Comparison of ENCODE assay signal across 13 mouse cellular contexts in genomic region chr17:31435934-31436813, GRCm38 (mm10). TPM values are rescaled to one million over a fixed set of nuclear protein-coding genes. Genes with fewer than 3 reads are reported as not detected.
DNase-seq lines count a peak whose midpoint lies in the region; ATAC-seq and TF ChIP-seq lines count a peak whose summit lies in the region.
"Had no signal": no experiment of that assay in that cellular context is flagged by ENCODE, and none has a peak within 500 bp of the region (broad histone marks: within the 10 kb centered on the region; RNA-seq: fewer than 3 reads in every experiment).

No protein-coding gene starts in this region.

- no peak for TF ChIP-seq POLR2A in small intestine, adult 2 months (IDR thresholded peaks at IDR 0.05; ENCODE audit: low read depth, low read length)

- H3K9me3 ChIP-seq in intestine, embryonic 16.5 days (ENCODE audit: control insufficient read depth, low read length) = no peaks in the 10 kb centered on the region
- H3K9me3 ChIP-seq: hindbrain, embryonic 15.5 days; limb, embryonic 13.5 days had no signal

- WGBS in intestine, embryonic 16.5 days = 69% methylated on average over 13 of the region's 13 CpGs
- 79% methylated on average over 13 of the region's 13 CpGs for WGBS in small intestine, adult 2 months

- H3K4me1 ChIP-seq in intestine, embryonic 16.5 days (ENCODE audit: control insufficient read depth, insufficient read depth, low read length) = peaks cover 33% of the 10 kb centered on the region
- peaks cover 29% of the 10 kb centered on the region for H3K4me1 ChIP-seq in small intestine, adult 2 months (ENCODE audit: control insufficient read depth, insufficient read depth, insufficient read length, low read length)

- no peaks in the 10 kb centered on the region for H3K27me3 ChIP-seq in intestine, embryonic 16.5 days (replicated peaks; ENCODE audit: control insufficient read depth, insufficient read depth, low read length)
- no peaks in the 10 kb centered on the region for H3K27me3 ChIP-seq in small intestine, adult 2 months (ENCODE audit: control insufficient read depth, insufficient read depth, low read length)
- H3K27me3 ChIP-seq: hindbrain, embryonic 15.5 days; limb, embryonic 13.5 days had no signal

- H3K27ac ChIP-seq in left cerebral cortex, adult 2 months = no peak overlapping the region
- peak overlapping the region; percentile 25 for H3K27ac ChIP-seq in intestine, embryonic 16.5 days (ENCODE audit: low read length)
- peak overlapping the region; percentile 31 for H3K27ac ChIP-seq in small intestine, adult 2 months (ENCODE audit: insufficient read depth, low read depth, low read length)
- H3K27ac ChIP-seq: hindbrain, embryonic 15.5 days; limb, embryonic 13.5 days had no signal

- peak; percentile 31 for TF ChIP-seq CTCF in left cerebral cortex, adult 2 months (IDR thresholded peaks at IDR 0.05)
- TF ChIP-seq CTCF in small intestine, adult 2 months (IDR thresholded peaks at IDR 0.05; ENCODE audit: extremely low read depth, insufficient read length, insufficient replicate concordance, low read depth, low read length) = no peak

- DNase-seq in left cerebral cortex, adult 2 months (ENCODE audit: extremely low spot score in 1 of 2, low spot score in 2 of 2) = no peak
- no peak for DNase-seq in left cerebral cortex, postnatal 4 days
- DNase-seq in embryo, embryonic 9.5 days (ENCODE audit: extremely low spot score) = peak; percentile 24
- DNase-seq in left cerebral cortex, adult 8-10 months (ENCODE audit: low spot score in 2 of 2) = no peak
- DNase-seq in cerebellum, postnatal 25 days = no peak
- DNase-seq in urinary bladder, postnatal 25 days (ENCODE audit: low spot score) = no peak
- DNase-seq: cerebellum, adult 9-11 months had no signal

- no peak overlapping the region for H3K4me3 ChIP-seq in left cerebral cortex, adult 2 months
- H3K4me3 ChIP-seq in intestine, embryonic 16.5 days (ENCODE audit: low read length) = no peak overlapping the region
- H3K4me3 ChIP-seq in small intestine, adult 2 months (ENCODE audit: low read depth, low read length) = no peak overlapping the region
- H3K4me3 ChIP-seq: erythroblast, embryonic 14.5 days; hindbrain, embryonic 15.5 days; limb, embryonic 13.5 days had no signal

- H3K4me2 ChIP-seq in intestine, embryonic 16.5 days (ENCODE audit: low read depth, low read length) = no peak overlapping the region
- H3K4me2 ChIP-seq: hindbrain, embryonic 15.5 days; limb, embryonic 13.5 days had no signal

- H3K9ac ChIP-seq in intestine, embryonic 16.5 days (ENCODE audit: low read depth, low read length) = no peak overlapping the region
- H3K9ac ChIP-seq: hindbrain, embryonic 15.5 days; limb, embryonic 13.5 days had no signal

- no peak for ATAC-seq in intestine, embryonic 16.5 days

- intact Hi-C loops in left cerebral cortex, adult 2 months (cut with DNase I) = no loop called here
- intact Hi-C loops in left cerebral cortex, postnatal 4 days (cut with DNase I) = no loop called here

- H3K36me3 ChIP-seq in intestine, embryonic 16.5 days (ENCODE audit: control insufficient read depth, insufficient read depth, low read length) = 0 out of 2 replicates have a peak, but pooled peaks cover 6% of the 10 kb centered on the region
- H3K36me3 ChIP-seq in small intestine, adult 2 months (ENCODE audit: control insufficient read depth, insufficient read depth, low read length) = peaks cover 13% of the 10 kb centered on the region; the same call in 1 of the 2 replicates
- H3K36me3 ChIP-seq: hindbrain, embryonic 15.5 days had no signal

RNA-seq across cellular contexts. Expression of gene Pde9a, which starts 50.2 kb away (rescaled TPM):
- total RNA-seq in left cerebral cortex, adult 2 months (2021) = 10 to 100 TPM; 23.7 to 25.0 TPM
- 10 to 100 TPM; 48.2 to 49.8 TPM for total RNA-seq in left cerebral cortex, postnatal 4 days (2021)
- 62.5 and 65.2 TPM in 2 replicates for polyA plus RNA-seq in intestine, embryonic 16.5 days (2015; fragmentation: Nextera tagmentation; extraction: Ambion mirVana)
- 112 and 394 TPM in 2 replicates for polyA plus RNA-seq in small intestine, adult 2 months (2012; rRNA removed)
- total RNA-seq in left cerebral cortex, adult 8-10 months (2022) = 10 to 100 TPM; 20.1 to 29.5 (median 22.2) TPM
- polyA plus RNA-seq: CD4-positive, CD25-positive, alpha-beta regulatory T cell, adult 4 months; erythroblast, embryonic 14.5 days had no signal
